Mouse (Mus musculus) olfactory bulb, adult 2 months (tissue): ENCODE data around the gene Efna2. TPM values are rescaled to one million over a fixed set of nuclear protein-coding genes. Genes with fewer than 3 reads are reported as not detected.

Source experiments
- H3K27ac ChIP-seq: fragments of 200-500 bp; 2 replicates; pipeline ENCODE4 v1.5.1; 2012; ENCODE audit warnings: low read depth, low read length; ENCODE audit not compliant: insufficient read depth
- H3K4me1 ChIP-seq: fragments of 200-500 bp; 2 replicates; pipeline ENCODE4 v1.6.1; 2012; ENCODE audit warnings: low read length; ENCODE audit not compliant: control insufficient read depth, insufficient read depth
- H3K4me3 ChIP-seq: fragments of 200-500 bp; 2 replicates; pipeline ENCODE4 v1.5.1; 2012; ENCODE audit warnings: mild to moderate bottlenecking, low read depth, low read length, moderate library complexity; ENCODE audit not compliant: insufficient read depth
- CTCF ChIP-seq: fragments of 200-500 bp; IDR thresholded peaks from 2 replicates; pipeline ENCODE4 v1.5.1; 2012; ENCODE audit warnings: low read depth, mild to moderate bottlenecking, low read length, moderate library complexity; ENCODE audit not compliant: insufficient read depth
- POLR2A ChIP-seq: fragments of 200-500 bp; IDR thresholded peaks from 2 replicates; pipeline ENCODE4 v1.6.1; 2012; ENCODE audit warnings: mild to moderate bottlenecking, low read depth, low read length, moderate library complexity; ENCODE audit not compliant: insufficient read depth
- WGBS: fragments of 180-500 bp; shearing (Covaris S2); methylation state at CpG from one replicate; pipeline ENCODE4 v1.1.7; 2018; 5-methylcytosine and 5-hydroxymethylcytosine counted together
- polyA plus RNA-seq: library from polyadenylated mRNA; stranded (reverse); fragments of >200 nt; gene quantifications from 2 replicates; pipeline ENCODE4 v1.2.4, GENCODE M21; 2012; ENCODE audit warnings: low replicate concordance; ENCODE audit not compliant: missing spikeins, insufficient read depth, insufficient read length

Gene Efna2
- polyA plus RNA-seq, 1 experiment, result not detected

GRCm38 (mm10) chr10:80147719-80148601 lies 31.3 kb upstream of the Efna2 start, which contains the start of gene Midn:
Gene Midn, plus strand, starts transcription at chr10:80148272.
- peak within 1 kb of the TSS; percentile 66 for H3K4me3 ChIP-seq
- under 1% methylated on average over 42 of the region's 42 CpGs for WGBS
- peaks cover 61% of the 10 kb centered on the region for H3K4me1 ChIP-seq
- TF ChIP-seq POLR2A (peak; percentile 58; the same call in 1 of the 2 replicates), CTCF (no peak)
- peak within 1 kb of the TSS; percentile 96 for H3K27ac ChIP-seq

DNA sequence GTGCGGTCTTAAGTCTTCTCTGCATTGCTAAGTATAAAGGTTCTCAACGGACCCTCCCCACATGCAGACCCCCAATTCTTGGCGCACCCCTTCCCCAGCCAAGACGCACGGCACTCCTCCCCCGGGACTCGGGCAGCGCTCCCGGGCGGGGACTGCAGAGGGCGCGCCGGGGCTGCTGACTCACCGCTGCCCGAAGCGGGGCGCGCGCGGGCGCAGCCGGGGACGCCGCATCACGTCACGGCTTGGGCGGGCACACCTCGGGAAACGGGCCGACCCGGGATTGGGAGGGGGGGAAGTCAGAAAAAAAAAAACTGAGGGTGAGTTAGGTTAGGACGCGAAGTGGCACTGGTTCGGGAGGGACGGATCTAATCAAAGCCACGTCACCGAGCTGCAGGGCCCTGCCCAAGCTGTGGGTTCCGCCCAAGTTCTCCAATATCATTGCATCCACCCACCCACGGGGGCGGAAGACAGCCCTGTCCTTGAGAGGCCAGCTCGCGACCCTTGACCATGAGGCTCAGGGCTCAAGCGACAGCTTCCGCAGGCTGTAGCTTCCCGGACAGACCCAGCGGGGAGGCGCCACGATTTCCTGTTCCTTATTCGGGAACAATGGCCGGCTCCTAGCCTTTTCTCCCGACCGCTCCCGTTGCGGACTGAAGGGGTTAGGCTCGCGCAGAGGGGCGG lies 30.5 kb upstream of the Efna2 start:
- Histone ChIP-seq H3K4me3 (peak overlapping the region; percentile 66), H3K27ac (peak overlapping the region; percentile 96), H3K4me1 (peaks cover 66% of the 10 kb centered on the region)
- TF ChIP-seq POLR2A, result no peak; the same call in 1 of the 2 replicates
- peak; percentile 68; the same call in 1 of the 2 replicates for TF ChIP-seq CTCF
- WGBS, result under 1% methylated on average over 57 of the region's 57 CpGs

DNA sequence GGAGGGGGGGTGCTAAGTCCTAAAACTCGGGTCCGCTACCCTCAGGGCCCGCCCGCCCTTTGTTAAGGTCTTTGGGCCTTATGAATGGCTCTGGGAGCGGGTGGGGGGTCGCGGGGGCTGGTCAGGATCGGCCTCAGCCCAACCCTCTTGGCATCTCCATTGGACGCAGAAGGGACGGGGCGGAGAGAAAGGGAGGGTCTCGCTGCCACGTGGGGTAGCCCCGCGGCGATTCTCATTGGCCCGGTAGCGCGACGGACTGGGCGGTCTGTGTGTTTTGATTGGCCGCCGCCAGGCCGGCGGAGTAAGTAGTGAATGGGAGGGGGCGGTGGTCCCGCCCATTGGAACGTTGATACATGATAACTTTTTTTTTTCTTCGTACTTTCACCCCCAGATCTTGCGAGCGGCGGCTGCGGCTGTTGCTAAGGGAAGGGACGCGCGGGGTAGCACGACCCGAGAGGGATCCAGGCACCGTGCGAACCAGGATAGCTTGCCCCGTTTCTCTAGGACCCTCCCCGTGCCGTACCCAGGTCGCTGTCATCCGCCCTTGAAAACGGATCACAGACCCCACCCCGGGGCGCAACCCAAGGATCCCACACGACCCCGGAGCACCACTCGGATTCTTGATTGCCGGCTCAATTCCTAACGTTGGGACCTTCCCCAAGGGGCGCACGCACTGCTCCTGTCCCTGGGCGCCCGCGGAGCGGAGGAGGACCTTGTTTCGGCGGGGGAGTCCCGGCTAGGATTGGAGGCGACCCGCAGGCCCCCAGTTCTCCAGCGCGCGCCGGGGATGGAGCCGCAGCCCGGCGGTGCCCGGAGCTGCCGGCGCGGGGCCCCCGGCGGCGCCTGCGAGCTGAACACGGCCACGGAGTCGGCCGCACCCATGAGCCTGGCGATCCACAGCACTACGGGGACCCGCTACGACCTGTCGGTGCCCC lies 29.7 kb upstream of the Efna2 start:
- H3K27ac ChIP-seq, result peak overlapping the region; percentile 96
- peaks cover 60% of the 10 kb centered on the region for H3K4me1 ChIP-seq
- H3K4me3 ChIP-seq, result peak overlapping the region; percentile 87
- WGBS, result under 1% methylated on average over 88 of the region's 88 CpGs
- TF ChIP-seq POLR2A (peak; percentile 68), CTCF (no peak)

- Histone ChIP-seq H3K4me1 (peaks cover 56% of the 10 kb centered on the region), H3K27ac (peak overlapping the region; percentile 93), H3K4me3 (peak overlapping the region; percentile 87)
- TF ChIP-seq POLR2A (no peak), CTCF (no peak)
- WGBS, result under 1% methylated on average over 55 of the region's 71 CpGs
Measured at GRCm38 (mm10) chr10:80150226-80151210, 28.8 kb upstream of the Efna2 start.

DNA sequence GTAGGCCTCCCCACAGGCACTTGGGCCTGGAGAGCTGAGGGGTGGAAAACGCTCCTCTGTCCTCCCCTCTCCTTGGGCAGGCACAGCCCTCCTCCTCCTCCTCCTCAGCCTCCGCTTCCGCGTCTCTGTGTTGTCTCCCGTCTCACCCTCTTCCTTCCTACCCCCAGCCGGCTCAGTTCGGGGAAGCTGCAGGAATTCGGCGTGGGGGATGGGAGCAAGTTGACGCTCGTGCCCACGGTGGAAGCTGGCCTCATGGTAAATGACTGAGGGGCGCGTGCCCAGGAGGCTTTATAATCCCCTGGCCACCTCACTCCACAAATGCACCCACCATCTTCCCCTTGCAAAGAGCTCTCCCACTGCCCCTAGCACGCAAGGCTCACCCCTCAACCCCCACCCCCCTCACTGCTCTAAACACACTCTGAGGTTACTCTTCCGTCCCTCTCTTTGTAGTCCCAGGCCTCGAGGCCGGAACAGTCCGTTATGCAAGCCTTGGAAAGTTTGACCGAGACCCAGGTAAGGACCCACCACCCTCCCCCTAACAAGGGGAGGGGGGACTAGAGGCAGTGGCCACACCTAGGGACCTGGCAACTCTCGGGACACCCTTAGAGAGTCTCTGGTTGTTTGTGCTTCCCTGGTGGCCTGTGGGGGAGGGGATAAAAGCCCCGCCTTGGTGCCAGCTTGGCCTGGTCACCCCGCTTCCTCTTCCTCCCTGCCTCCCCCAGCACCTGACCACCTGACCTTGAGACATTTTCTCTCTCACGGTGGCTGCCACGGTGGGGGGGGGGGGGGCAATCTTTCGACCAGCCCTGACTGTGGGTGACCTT lies 27.9 kb upstream of the Efna2 start:
- Histone ChIP-seq H3K4me3 (peak overlapping the region; percentile 87), H3K27ac (peak overlapping the region; percentile 88), H3K4me1 (peaks cover 54% of the 10 kb centered on the region)
- TF ChIP-seq CTCF, result no peak
- TF ChIP-seq POLR2A, result no peak; the same call in 1 of the 2 replicates
- 2% methylated on average over 26 of the region's 26 CpGs for WGBS

GRCm38 (mm10) chr10:80152071-80152872 lies 27.0 kb upstream of the Efna2 start:
- Histone ChIP-seq H3K4me1 (peaks cover 56% of the 10 kb centered on the region), H3K27ac (peak overlapping the region; percentile 88), H3K4me3 (peak overlapping the region; percentile 87)
- 4% methylated on average over 15 of the region's 15 CpGs for WGBS
- TF ChIP-seq CTCF (no peak), POLR2A (no peak)
